Mouse (Mus musculus) cerebellum, postnatal 4 days (tissue): ENCODE data around the gene Ralgps1.
A peak's percentile ranks its signal among the peaks of the same experiment; 100 is the strongest.
"Not testable (repeated sequence)": the region's sequence is repeated elsewhere in the genome, so short reads cannot be mapped to it uniquely, and the experiment has no call there.

Experiments
- DNase-seq, 2 experiments: peaks; one replicate each; pipeline ENCODE4 v3.0.0; 2022; ENCODE audit warnings: low spot score in 2 of 2, mixed read lengths in 1 of 2

The Ralgps1 gene

DNA sequence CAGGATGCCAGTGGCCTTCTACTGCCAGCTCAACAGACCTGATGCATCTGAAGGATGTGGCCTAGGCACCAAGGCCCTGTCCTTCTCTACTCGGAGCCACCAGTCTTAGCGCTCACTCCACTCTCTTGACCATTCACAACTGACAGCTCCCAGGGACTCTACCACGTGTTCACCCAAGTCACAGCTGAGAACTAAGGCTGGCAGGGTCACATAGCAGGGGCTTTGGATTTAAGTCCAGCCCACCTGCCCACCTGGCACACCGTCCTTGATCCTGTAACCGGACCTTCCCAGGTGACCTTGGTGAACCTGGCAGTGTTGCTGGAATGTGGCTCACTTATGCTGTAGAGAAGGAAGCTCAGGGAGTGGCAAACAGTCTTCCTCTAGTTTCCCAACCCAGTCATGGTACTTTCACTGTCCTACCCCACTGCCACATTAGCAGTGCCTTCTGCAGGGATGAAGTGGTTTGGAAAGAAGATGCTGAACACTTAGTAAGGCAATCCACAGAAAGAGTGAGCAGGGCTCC lies 156.0 kb downstream of the Ralgps1 start:
- DNase-seq = no peak

GRCm38 (mm10) chr2:33211263-33211662 lies 160.0 kb downstream of the Ralgps1 start:
- not testable (repeated sequence) for DNase-seq

- DNase-seq = no peak
Observed at GRCm38 (mm10) chr2:33210841-33211240, 160.4 kb downstream of the Ralgps1 start.

DNA sequence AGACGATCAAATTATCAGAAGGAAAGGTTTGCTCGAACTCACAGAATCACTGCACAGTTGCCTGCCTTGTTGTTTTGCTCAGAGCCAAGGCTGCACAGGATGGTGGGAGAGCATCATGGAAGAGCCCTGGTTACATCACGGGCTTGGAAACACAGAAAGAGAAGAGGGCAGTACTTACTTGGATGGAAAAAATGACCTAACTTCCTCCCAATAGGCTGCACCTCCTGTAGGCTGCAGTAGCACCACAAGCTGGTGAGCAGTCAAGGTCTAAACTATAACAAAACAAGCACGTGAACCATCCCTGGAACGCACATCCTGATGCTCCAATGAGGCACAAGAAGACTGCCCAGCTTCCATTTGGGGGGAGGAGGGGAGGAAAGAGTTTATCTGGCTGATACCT lies 163.2 kb downstream of the Ralgps1 start:
- DNase-seq = no peak

DNA sequence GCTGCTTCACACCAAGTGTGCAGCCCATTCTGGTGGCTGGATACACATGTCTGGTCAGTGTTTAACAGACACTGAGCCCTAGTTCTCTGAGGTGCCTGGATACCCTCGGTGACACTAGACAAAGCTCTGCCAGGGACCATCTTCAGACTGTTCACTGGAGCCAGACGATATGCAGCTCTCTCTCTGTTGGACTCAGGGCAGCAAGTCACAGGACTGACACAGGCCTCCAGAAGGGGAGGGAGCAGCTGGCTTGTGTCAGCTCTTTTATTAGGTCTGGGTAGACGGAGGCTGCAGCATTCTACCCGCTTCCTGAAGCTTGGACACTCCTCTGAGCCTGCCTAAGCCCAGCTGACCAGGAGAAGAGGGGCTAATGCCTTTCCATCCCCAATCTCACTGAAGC lies 164.2 kb downstream of the Ralgps1 start:
- no peak for DNase-seq

GRCm38 (mm10) chr2:33205939-33206525 lies 165.3 kb downstream of the Ralgps1 start:
- no peak for DNase-seq

GRCm38 (mm10) chr2:33204980-33205379 lies 166.3 kb downstream of the Ralgps1 start:
- no peak for DNase-seq

- no peak for DNase-seq
Observed at GRCm38 (mm10) chr2:33203284-33203683, 168.0 kb downstream of the Ralgps1 start.

GRCm38 (mm10) chr2:33200368-33201068 lies 170.8 kb downstream of the Ralgps1 start:
- DNase-seq = no peak

DNA sequence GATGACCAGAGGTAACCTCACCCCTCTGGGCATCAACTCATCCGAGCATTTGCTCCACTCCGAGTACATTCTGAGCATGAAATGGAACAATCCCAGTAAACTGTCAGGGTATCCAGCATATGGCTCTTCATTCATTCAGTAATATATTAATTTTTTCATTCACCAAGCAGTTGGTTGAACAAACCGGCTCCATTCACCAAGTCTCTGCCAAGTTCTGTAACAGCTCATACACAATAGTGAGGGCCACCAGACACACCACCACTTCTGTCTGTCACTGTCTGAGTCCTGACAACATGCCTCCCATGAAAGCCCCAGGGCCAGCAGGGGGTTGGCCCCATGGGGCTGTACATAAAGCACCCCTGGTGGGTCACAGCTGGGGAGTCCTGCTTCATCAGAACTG lies 181.3 kb downstream of the Ralgps1 start:
- DNase-seq = no peak

DNA sequence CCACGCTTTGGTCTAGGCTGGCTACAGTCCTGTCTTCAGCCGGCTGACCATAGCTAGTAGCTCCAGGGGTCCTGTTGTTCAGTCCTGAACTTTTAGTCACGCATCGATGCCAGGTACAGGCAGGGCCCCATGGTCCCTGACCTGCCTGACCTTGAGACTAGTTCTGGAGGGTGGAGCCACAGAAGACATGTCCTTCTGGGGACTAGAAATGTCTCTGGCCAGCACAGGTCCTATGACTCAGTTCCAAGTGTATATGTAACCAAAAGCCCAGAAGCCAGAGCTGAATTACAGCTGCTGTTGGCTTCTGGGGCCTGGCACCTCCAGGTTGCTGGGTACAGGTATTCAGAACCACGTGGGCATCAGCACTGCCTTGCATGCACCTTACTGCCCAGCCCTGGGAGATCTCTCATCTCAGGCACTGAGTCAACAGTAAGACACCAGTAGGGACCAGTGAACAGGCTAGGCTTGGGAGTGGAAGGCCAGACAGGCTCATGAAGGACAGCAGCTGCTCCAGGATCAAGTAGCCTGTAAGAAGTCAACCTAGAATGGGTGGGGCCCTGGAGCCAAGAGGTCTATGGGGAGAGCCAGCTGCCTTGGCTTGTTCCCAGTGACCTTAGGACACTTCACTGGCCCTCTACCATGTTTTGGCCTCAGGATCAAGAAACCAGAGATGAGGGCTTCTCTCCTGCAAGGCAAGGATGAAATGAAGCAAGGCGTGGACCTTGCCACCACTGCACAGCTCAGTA lies 182.2 kb downstream of the Ralgps1 start:
- DNase-seq = no peak

- no peak for DNase-seq
Observed at GRCm38 (mm10) chr2:33187874-33188273, 183.4 kb downstream of the Ralgps1 start.

DNA sequence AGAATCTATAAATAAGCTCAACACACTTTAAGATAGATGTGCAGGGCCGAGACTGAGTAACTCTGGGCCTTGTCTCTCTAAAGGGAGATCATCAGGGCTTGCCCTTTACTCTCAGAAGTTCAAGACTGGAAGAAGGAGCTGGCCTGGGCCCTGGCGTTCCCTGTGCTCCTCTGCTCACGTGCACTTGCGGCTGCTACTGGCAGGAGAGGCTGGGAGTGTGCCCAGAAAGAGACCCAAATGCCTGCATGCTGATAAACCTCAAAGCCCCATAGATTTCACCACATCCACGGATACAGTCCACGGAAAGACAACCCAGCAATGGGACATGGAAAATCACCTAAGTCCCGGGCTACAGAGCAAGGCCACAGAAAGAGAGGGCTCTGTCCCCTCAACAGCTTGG lies 184.8 kb downstream of the Ralgps1 start:
- no peak for DNase-seq

- DNase-seq = no peak
Observed at GRCm38 (mm10) chr2:33185258-33185657, 186.0 kb downstream of the Ralgps1 start.

GRCm38 (mm10) chr2:33184641-33185040 lies 186.6 kb downstream of the Ralgps1 start:
- no peak for DNase-seq

DNA sequence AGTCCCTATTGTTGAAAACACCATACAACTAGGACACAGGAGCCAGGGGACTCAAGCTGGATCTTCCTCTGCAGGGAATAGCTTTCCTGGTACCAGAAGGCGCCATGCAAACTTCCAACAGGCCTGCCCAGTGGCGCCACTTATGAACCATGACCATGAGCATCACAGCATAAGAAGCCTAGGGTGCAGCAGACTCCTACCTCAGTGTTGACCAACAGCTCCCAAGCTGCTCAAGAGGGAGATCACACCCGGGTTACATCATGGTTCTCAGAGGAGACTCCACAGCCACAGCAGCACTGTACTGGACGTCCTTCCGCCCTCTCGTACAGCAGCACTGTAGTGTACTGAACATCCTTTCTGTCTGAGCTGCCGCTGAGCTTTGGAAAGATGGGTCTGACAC lies 188.0 kb downstream of the Ralgps1 start:
- no peak for DNase-seq

GRCm38 (mm10) chr2:33179930-33180630 lies 191.2 kb downstream of the Ralgps1 start:
- DNase-seq = no peak

- DNase-seq = peak in 1 of 2 experiments; percentile 46
Observed at GRCm38 (mm10) chr2:33179171-33179929, 191.9 kb downstream of the Ralgps1 start.

GRCm38 (mm10) chr2:33178243-33178932 lies 192.9 kb downstream of the Ralgps1 start:
- DNase-seq = peak; percentile 41 to 80

DNA sequence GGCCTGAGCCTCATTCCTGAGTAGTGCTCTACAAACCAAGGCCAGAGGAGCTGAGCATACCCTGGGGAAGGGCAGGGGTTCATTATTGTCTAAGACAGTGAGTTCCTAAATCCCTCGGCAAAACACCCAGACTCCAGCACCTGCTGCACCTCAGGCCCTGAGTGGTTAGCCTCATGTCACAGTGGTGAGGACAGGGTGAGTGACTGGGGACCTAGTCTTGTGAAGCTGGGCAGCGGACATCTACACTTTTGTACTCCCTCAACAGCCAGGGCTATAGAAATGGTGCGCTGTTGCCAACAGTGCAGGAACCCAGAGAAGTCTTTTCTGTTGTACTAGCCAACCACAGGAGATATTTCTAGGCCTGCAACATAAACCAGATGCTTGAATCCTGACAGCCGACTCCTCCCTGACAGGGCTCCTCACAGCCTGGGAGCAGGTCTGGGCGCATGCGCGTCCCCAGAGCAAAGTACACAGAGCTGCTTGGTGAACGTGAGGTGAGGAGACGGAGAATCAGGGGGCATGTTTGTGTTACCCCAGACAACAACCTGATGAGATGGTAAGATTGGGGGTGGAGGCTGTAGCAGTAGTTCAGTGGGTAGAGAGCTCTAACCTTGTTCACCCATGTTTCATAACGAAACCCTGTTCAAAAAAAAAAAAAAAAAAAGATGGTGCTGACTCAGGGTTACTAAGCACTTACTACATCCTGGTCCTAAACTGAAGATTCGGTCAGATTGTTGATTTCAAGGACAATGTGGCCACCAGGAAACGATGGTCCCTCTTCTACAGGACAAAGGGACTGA lies 193.6 kb downstream of the Ralgps1 start:
- DNase-seq = no peak
